Mouse (Mus musculus) MEL (cell line): ENCODE data around the gene Prm1.

Experiments used
- CTCF ChIP-seq, 3 experiments: IDR thresholded peaks in 2 of 3; conservative IDR thresholded peaks in 1 of 3; 2 replicates each; pipeline ENCODE4 v1.5.1; 2011 to 2012; ENCODE audit warnings: low read length in 3 of 3, low read depth in 2 of 3, mild to moderate bottlenecking in 2 of 3, improper control_type of control experiment in 1 of 3, inconsistent platforms in 1 of 3, mixed read lengths in 1 of 3, moderate library complexity in 1 of 3; ENCODE audit not compliant: control insufficient read depth in 1 of 3, insufficient read depth in 1 of 3, poor library complexity in 1 of 3, severe bottlenecking in 1 of 3
- JUND ChIP-seq: IDR thresholded peaks from 2 replicates; pipeline ENCODE4 v1.6.1; 2011; ENCODE audit warnings: low read depth, mild to moderate bottlenecking, improper control_type of control experiment, low read length
- POLR2A ChIP-seq, 2 experiments: IDR thresholded peaks; 2 replicates each; pipeline ENCODE4 v1.6.1; 2011 to 2012; ENCODE audit warnings: low read length in 2 of 2, mild to moderate bottlenecking in 2 of 2, control low read depth in 1 of 2, improper control_type of control experiment in 1 of 2, low read depth in 1 of 2, moderate library complexity in 1 of 2; ENCODE audit not compliant: control insufficient read depth in 1 of 2, insufficient read depth in 1 of 2, poor library complexity in 1 of 2

- TF ChIP-seq POLR2A (IDR thresholded peaks at IDR 0.05; ENCODE audit: control insufficient read depth in 1 of 2, insufficient read depth in 1 of 2, low read depth in 1 of 2, low read length in 2 of 2, poor library complexity in 1 of 2) (no peak), JUND (no peak), CTCF (IDR thresholded peaks at IDR 0.05 in 2 of 3, conservative IDR thresholded peaks at IDR 0.05 in 1 of 3; ENCODE audit: control insufficient read depth in 1 of 3, insufficient read depth in 1 of 3, low read depth in 2 of 3, low read length in 3 of 3, poor library complexity in 1 of 3, severe bottlenecking in 1 of 3) (no peak)
Measured at GRCm38 (mm10) chr16:10788271-10788670, 17.4 kb downstream of the Prm1 start, which contains the start of gene Tnp2.
